Mouse (Mus musculus): ENCODE results near the gene Ercc6l.
A peak's percentile ranks its signal among the peaks of the same experiment; 100 is the strongest.

DNA sequence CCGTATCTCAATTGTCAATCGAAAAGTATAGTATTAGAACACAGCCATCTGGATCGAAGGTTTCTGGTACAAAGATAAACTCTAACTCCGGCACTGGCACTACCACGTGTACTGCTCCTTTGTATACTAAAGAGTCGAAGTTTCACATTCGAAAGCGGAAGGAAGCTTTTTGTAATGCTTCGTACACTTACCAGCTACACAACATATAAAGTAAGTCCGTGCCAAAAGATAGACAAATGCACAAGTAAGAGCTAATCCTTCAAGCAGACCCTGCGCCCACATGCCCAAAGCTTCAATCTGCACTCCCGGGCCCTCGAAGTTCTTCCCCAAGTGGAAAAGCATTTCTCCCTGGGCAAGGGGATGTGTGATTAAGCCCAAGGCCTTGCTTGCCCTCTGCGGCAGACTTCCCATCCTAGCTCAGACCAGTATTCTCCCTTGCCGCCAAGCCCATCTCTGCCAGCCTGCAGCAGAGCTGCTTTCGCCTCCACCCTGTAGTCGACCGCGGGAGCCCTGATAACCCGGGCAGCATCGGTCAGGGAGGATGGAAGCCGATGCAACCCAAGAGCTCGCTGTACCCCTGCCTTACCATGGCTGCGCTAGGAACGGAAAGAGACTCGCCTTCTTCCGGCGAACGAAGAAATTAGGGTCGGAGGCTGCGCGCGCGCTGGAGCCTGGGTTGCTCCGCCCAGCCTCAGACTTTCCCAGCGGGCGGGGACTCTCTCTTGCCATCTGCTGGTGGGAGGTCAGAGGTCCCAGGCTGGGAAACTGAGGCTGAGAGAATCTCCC, 32.0 kb upstream of the Ercc6l start, which contains the start of gene Rps4x:
- no peak for TF ChIP-seq CTCF (IDR thresholded peaks at IDR 0.05; ENCODE audit: control insufficient read depth, insufficient read depth, insufficient replicate concordance, low read depth, low read length)
- TF ChIP-seq POLR2A (IDR thresholded peaks at IDR 0.05; ENCODE audit: control insufficient read depth, low read depth, low read length) = peak; percentile 35; the same call in 1 of the 2 replicates
